ENCODE assay signal across 15 mouse cellular contexts in the genomic region with DNA sequence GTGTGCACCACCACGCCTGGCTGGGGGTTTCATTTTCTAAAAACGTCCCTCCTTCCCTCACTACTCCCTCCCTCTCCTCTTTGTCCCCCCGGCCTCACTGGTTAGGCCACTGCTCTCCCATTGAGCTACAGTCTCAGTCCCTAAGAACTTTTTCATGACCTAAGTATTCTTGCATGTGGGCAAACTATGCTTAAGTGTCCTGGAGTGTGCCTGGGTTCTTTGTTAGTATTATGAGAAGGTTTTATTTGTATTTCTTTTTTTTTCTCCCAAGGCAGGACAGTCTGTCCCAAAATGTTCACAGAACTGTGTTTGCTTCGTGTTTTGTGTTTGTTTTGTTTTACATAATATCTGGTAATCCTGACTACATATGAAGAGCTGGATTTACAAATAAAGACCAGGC.
"Had no signal": no experiment of that assay in that cellular context is flagged by ENCODE, and none has a peak within 500 bp of the region (broad histone marks: within the 10 kb centered on the region; RNA-seq: fewer than 3 reads in every experiment).

No protein-coding gene starts in this region.

- H3K4me3 ChIP-seq: liver, embryonic 12.5 days; megakaryocyte, embryonic 14.5 days; midbrain, embryonic 13.5 days; midbrain, embryonic 15.5 days; neural tube, embryonic 12.5 days; stomach, embryonic 15.5 days had no signal

- DNase-seq: lung, embryonic 14.5 days; right cerebral cortex, postnatal 14 days; thymus, adult 2 months; thymus, postnatal 25 days; thymus, postnatal 4 days had no signal

- ATAC-seq: liver, embryonic 12.5 days; midbrain, embryonic 13.5 days; midbrain, embryonic 15.5 days had no signal

- H3K4me1 ChIP-seq: liver, embryonic 12.5 days; megakaryocyte, embryonic 14.5 days; midbrain, embryonic 13.5 days; midbrain, embryonic 15.5 days; neural tube, embryonic 12.5 days; stomach, embryonic 15.5 days had no signal

- H3K9ac ChIP-seq: liver, embryonic 12.5 days; liver, embryonic 14.5 days; lung, embryonic 14.5 days; midbrain, embryonic 13.5 days; midbrain, embryonic 15.5 days; neural tube, embryonic 12.5 days; stomach, embryonic 15.5 days had no signal

- H3K9me3 ChIP-seq: liver, embryonic 12.5 days; midbrain, embryonic 13.5 days; midbrain, embryonic 15.5 days; neural tube, embryonic 12.5 days; stomach, embryonic 15.5 days had no signal

- H3K4me2 ChIP-seq: liver, embryonic 12.5 days; lung, embryonic 14.5 days; midbrain, embryonic 11.5 days; midbrain, embryonic 13.5 days; midbrain, embryonic 15.5 days; neural tube, embryonic 12.5 days; stomach, embryonic 15.5 days had no signal

- H3K27me3 ChIP-seq: midbrain, embryonic 13.5 days; midbrain, embryonic 15.5 days; neural tube, embryonic 12.5 days; stomach, embryonic 15.5 days had no signal

- H3K36me3 ChIP-seq: liver, embryonic 12.5 days; midbrain, embryonic 13.5 days; midbrain, embryonic 15.5 days; neural tube, embryonic 12.5 days; stomach, embryonic 15.5 days had no signal

- H3K27ac ChIP-seq: liver, embryonic 12.5 days; liver, embryonic 14.5 days; macrophage; midbrain, embryonic 13.5 days; midbrain, embryonic 15.5 days; neural tube, embryonic 12.5 days; stomach, embryonic 15.5 days; stomach, postnatal 0 days had no signal
